Mouse (Mus musculus): Measurements from ENCODE around the gene Abat. TPM values are rescaled to one million over a fixed set of nuclear protein-coding genes. Genes with fewer than 3 reads are reported as not detected.
A peak's percentile ranks its signal among the peaks of the same experiment; 100 is the strongest.

Gene Abat
- polyA plus RNA-seq, 1 experiment from 2014 or later: 34.7 TPM

DNA sequence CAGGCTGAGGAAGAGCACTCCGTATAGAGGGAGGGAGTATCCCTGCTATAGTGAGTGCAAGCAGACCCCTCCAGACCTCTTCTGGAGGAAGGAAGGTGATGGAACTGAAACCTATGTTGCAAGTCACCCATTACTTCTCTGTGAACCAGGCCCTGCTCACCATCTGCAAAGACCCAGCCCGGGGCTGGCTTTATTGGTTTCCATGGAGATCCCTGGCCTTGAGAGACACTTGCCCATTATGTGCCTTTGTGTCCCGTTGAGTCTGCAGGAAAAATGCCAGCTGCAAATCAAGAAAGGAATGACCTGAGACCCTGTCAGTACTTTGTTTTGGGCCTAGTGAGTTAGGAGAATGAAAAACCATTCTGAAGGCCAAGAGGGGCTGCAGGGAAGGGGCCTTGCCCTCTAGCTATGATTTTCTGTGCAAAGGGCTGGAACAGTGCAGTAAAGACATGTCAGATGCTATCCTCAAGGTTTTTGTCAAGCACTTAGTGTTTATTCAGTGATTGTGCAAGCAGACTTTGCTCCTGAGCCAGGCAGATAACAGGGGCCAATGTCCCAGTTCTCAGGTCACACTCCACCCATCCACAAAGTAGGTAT lies 53.0 kb downstream of the Abat start:
- Histone ChIP-seq H3K27me3 (ENCODE audit: insufficient read depth, poor library complexity, severe bottlenecking) (0 out of 2 replicates have a peak, but pooled peaks cover 10% of the 10 kb centered on the region), H3K36me3 (no peaks in the 10 kb centered on the region), H3K4me3 (no peak overlapping the region), H3K9me3 (no peaks in the 10 kb centered on the region), H3K27ac (no peak overlapping the region), H3K4me1 (peaks cover 29% of the 10 kb centered on the region)
- WGBS: 30% methylated on average over 3 of the region's 3 CpGs
- peak; percentile 57 for DNase-seq (ENCODE audit: low spot score)

DNA sequence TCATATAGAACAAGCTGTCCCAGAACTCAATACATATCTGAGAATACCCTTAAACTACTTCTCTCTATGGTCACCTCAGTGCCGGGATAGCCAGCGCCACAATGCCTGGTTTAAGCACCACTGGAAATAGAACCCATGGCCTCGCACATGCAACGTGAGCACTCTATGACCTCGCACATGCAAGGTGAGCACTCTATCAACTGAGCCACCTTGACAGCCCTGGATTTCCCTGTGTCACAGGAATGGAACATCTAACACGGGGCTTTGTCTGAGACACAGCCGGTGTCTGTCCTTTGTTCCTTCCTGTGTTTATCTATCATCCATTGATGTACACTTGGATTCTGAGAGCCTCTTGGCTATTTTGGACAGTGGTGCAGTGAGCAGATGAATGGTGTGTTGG lies 55.7 kb downstream of the Abat start:
- 0 out of 2 replicates have a peak, but pooled peaks cover 4% of the 10 kb centered on the region for H3K36me3 ChIP-seq
- peaks cover 31% of the 10 kb centered on the region for H3K4me1 ChIP-seq
- WGBS: 55% methylated on average over 7 of the region's 7 CpGs
- H3K27ac ChIP-seq: no peak overlapping the region
- H3K4me3 ChIP-seq: no peak overlapping the region
- H3K27me3 ChIP-seq (ENCODE audit: insufficient read depth, poor library complexity, severe bottlenecking): no peaks in the 10 kb centered on the region
- no peaks in the 10 kb centered on the region for H3K9me3 ChIP-seq
- peak; percentile 72 for DNase-seq (ENCODE audit: low spot score)

DNA sequence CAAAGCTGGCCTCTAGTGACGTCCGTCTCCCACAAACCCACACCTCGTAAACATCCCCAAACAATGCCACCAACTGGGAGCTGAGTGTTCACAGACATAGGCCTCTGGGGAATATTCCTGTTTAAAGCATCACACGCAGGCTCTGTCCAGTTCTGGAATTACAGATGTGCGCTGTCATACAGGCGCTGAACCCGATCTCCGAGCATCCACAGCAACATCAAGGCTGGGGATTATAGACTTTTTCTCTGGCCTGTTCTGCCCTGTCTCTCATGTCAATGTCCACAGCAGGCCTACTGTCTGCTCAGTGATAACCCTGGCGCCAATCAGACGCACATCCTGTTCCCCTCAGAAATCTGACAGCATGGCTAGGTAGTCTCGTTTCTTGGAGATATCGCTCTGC lies 57.1 kb downstream of the Abat start:
- no peaks in the 10 kb centered on the region for H3K9me3 ChIP-seq
- 60% methylated on average over 12 of the region's 12 CpGs for WGBS
- H3K36me3 ChIP-seq: peaks cover 13% of the 10 kb centered on the region
- H3K4me1 ChIP-seq: peaks cover 31% of the 10 kb centered on the region
- no peak overlapping the region for H3K27ac ChIP-seq
- DNase-seq (ENCODE audit: low spot score): peak; percentile 70
- H3K27me3 ChIP-seq (ENCODE audit: insufficient read depth, poor library complexity, severe bottlenecking): no peaks in the 10 kb centered on the region
- H3K4me3 ChIP-seq: no peak overlapping the region

DNA sequence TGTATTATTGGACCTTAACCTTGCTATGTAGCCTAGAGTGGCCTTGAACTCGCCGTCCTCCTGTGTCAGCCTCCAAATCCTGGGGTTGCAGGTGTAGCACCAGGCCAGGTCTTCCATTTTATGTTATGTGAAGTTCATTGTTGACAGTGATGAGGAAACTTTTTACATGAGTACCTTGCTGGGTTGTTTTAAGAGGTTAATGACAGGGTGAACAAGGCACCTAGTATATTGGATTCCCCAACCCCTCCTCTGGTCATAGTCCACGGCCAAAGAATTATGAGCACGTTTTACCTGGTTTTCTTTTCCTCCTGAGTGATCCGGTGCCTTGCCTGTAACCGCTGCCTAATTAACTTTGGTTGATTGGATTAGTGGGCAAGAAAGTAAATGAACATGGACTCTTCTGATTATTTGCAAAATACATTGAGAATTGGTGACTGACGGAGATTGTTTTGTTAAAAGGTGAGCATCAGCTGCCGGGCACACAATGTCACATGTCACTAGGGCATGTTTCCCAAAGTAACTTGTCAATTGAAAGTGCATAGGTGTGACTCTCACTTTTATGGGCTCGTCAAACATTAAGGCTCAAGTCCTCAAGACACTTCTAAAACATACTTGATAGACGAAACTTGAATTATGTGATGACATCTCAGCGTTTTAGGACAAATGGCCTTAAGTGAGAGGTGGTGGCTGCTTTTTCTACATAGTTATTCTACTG lies 57.8 kb downstream of the Abat start:
- Histone ChIP-seq H3K9me3 (no peaks in the 10 kb centered on the region), H3K36me3 (peaks cover 13% of the 10 kb centered on the region), H3K4me3 (no peak overlapping the region), H3K27ac (no peak overlapping the region), H3K27me3 (ENCODE audit: insufficient read depth, poor library complexity, severe bottlenecking) (no peaks in the 10 kb centered on the region), H3K4me1 (peaks cover 31% of the 10 kb centered on the region)
- 78% methylated on average over 11 of the region's 11 CpGs for WGBS
- peak; percentile 14 for DNase-seq (ENCODE audit: low spot score)

DNA sequence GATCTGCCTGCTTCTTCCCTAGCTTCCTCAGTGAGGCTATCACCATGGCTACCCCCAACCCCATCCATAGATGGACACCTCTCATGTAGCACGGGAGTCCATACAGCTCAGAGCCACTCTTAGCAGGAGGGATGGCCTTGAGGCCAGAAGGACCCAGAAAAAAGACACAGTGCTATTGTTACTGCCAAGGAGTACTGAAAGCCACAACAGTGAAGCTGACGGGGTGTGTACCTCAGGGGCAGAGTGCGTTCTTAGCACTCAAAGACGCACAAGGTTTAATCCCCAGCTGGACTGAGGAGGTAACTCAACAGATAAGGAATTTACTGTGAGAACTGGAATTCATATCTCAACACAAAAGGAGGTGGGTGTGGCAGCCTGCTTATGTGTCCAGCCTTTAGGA lies 59.8 kb downstream of the Abat start:
- WGBS: 76% methylated on average over 4 of the region's 4 CpGs
- H3K4me3 ChIP-seq: no peak overlapping the region
- H3K4me1 ChIP-seq: peaks cover 25% of the 10 kb centered on the region
- no peaks in the 10 kb centered on the region for H3K27me3 ChIP-seq (ENCODE audit: insufficient read depth, poor library complexity, severe bottlenecking)
- H3K9me3 ChIP-seq: no peaks in the 10 kb centered on the region
- no peak overlapping the region for H3K27ac ChIP-seq
- peaks cover 13% of the 10 kb centered on the region for H3K36me3 ChIP-seq
- DNase-seq (ENCODE audit: low spot score): peak; percentile 58

DNA sequence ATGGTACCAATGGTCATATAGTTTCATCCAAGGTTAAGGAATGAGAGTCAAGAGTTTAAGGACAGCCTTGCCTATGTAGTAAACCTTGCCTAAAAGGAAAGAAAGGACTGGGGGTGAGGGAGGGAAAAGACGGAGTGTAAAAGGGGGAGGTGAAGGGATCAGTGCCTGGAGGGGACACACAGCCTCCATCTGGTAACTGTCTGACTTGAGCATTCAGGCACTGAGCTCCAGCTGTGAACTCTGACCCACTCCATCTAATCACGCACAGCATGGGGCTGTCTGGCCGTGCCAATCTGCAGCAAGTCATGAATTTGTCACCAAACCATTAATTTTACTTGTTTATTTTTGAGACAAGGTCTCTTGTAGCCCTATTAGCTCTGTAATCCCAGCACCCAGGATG lies 60.5 kb downstream of the Abat start:
- H3K36me3 ChIP-seq: peaks cover 13% of the 10 kb centered on the region
- H3K9me3 ChIP-seq: no peaks in the 10 kb centered on the region

DNA sequence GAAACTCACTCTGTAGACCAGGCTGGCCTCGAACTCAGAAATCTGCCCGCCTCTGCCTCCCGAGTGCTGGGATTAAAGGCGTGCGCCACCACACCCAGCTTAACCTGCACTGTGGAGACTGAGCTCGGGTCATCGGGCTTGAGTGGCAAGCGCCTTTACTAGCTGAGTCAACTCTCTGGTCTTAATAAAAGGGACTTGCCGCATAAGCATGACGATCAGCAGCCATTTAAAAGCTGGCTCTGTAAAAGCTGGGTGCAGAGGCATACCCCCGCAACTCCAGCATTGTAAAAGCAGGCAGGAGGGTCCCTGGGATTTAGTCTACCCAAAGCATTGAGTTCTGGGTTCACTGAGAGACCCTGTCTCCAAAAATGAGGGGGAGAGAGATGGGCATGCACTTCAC lies 61.1 kb downstream of the Abat start:
- peak; percentile 52 for DNase-seq (ENCODE audit: low spot score)
- no peaks in the 10 kb centered on the region for H3K9me3 ChIP-seq
- peaks cover 16% of the 10 kb centered on the region for H3K4me1 ChIP-seq
- peaks cover 13% of the 10 kb centered on the region for H3K36me3 ChIP-seq
- H3K27me3 ChIP-seq (ENCODE audit: insufficient read depth, poor library complexity, severe bottlenecking): no peaks in the 10 kb centered on the region
- no peak overlapping the region for H3K4me3 ChIP-seq
- WGBS: 91% methylated on average over 11 of the region's 11 CpGs
- no peak overlapping the region for H3K27ac ChIP-seq

More for the DNA sequence above, 60.5 kb downstream of the Abat start:
- no peaks in the 10 kb centered on the region for H3K27me3 ChIP-seq (ENCODE audit: insufficient read depth, poor library complexity, severe bottlenecking)
- WGBS: 45% methylated on average over 3 of the region's 3 CpGs
- H3K27ac ChIP-seq: no peak overlapping the region
- peaks cover 18% of the 10 kb centered on the region for H3K4me1 ChIP-seq
- DNase-seq (ENCODE audit: low spot score): peak; percentile 51
- H3K4me3 ChIP-seq: no peak overlapping the region

DNA sequence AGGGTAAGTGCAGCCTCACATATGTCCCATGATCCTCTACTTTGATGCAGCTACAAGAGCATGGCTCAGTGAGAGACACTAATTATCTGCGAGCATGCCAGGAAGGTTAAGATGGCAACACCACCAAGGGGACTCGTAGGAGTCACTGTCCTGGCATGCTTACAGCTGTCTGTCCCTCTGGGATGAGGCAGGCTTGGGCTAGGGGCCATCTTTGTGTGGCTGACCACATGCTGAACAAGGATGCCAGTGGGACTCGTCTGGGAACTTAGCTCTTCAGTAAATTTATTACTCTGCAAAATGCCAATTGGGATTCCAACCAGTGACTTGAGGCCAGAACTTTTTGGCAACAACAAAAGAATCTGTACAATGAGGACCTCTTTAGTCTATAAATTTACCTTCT lies 62.9 kb downstream of the Abat start:
- 79% methylated on average over 3 of the region's 3 CpGs for WGBS
- Histone ChIP-seq H3K9me3 (no peaks in the 10 kb centered on the region), H3K27me3 (ENCODE audit: insufficient read depth, poor library complexity, severe bottlenecking) (no peaks in the 10 kb centered on the region), H3K36me3 (peaks cover 13% of the 10 kb centered on the region), H3K4me1 (0 out of 2 replicates have a peak, but pooled peaks cover 2% of the 10 kb centered on the region), H3K4me3 (no peak overlapping the region), H3K27ac (no peak overlapping the region)
- peak; percentile 28 for DNase-seq (ENCODE audit: low spot score)

DNA sequence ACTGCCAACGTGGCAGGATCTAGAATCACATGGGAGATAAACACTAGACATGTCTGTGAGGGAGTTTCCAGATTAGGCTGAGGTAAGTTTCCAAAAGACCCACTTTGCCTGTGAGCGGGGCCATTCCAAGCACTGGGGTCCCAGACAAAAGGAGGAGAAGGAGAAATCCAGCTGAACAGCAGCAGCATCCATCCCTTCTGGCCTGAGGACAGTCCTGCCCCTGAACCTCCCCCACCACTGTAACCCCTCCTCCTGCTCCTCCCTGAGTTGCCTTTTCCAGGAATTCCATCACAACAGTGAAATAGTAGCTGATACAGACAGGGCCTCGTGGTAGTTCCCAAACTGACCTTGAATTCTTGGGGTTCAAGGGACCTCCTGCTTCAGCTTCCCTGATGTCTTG lies 63.7 kb downstream of the Abat start:
- WGBS: 70% methylated on average over 3 of the region's 3 CpGs
- Histone ChIP-seq H3K4me3 (no peak overlapping the region), H3K27ac (no peak overlapping the region), H3K36me3 (peaks cover 16% of the 10 kb centered on the region), H3K4me1 (no peaks in the 10 kb centered on the region), H3K9me3 (no peaks in the 10 kb centered on the region), H3K27me3 (ENCODE audit: insufficient read depth, poor library complexity, severe bottlenecking) (no peaks in the 10 kb centered on the region)
- DNase-seq (ENCODE audit: low spot score): peak; percentile 38

DNA sequence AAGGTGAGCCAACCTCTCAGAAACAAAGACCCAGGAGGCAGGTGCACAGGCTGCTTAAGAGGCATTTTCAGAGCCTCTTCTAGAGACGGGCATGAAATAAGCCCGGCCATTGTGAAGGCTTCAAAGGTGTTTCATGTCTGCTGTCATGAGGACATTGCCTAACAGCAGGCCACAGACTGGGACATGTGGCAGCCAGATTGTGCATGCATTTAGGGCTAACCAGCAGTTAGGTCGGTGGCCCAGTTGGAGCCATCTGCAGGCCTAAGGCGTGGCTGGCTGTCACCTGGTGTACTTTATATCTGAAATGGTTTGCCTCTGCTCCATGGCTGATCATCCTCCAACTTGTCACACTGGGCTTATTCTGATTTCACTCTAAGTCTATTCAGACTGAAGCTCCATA lies 65.1 kb downstream of the Abat start:
- 0 out of 2 replicates have a peak, but pooled peaks cover 5% of the 10 kb centered on the region for H3K9me3 ChIP-seq
- no peak overlapping the region for H3K27ac ChIP-seq
- H3K4me1 ChIP-seq: no peaks in the 10 kb centered on the region
- 74% methylated on average over 4 of the region's 4 CpGs for WGBS
- peaks cover 24% of the 10 kb centered on the region for H3K36me3 ChIP-seq
- peak; percentile 51 for DNase-seq (ENCODE audit: low spot score)
- no peaks in the 10 kb centered on the region for H3K27me3 ChIP-seq (ENCODE audit: insufficient read depth, poor library complexity, severe bottlenecking)
- no peak overlapping the region for H3K4me3 ChIP-seq

DNA sequence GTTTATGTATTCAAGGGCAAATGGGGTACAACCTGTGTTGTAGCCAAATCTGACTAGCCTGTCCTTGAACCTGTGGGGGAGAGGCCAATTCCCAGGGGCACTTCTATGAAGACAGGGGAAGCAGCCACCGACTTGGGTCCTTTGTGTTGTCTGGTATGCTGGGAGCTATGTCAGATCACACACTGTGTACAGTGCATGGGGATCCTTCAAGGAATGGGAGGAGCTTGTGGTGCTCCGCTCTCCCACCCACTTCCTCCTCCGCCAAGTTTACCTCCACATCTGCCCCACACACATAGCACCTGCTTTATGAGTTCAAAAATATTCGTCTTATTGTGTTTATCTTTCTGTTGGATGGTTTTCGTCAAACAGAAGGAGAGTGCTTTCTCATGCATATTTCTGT lies 66.3 kb downstream of the Abat start:
- 75% methylated on average over 5 of the region's 5 CpGs for WGBS
- H3K27me3 ChIP-seq (ENCODE audit: insufficient read depth, poor library complexity, severe bottlenecking): no peaks in the 10 kb centered on the region
- H3K4me3 ChIP-seq: no peak overlapping the region
- no peak overlapping the region for H3K27ac ChIP-seq
- no peaks in the 10 kb centered on the region for H3K4me1 ChIP-seq
- H3K36me3 ChIP-seq: peaks cover 21% of the 10 kb centered on the region
- H3K9me3 ChIP-seq: 0 out of 2 replicates have a peak, but pooled peaks cover 5% of the 10 kb centered on the region
- peak; percentile 59 for DNase-seq (ENCODE audit: low spot score)

DNA sequence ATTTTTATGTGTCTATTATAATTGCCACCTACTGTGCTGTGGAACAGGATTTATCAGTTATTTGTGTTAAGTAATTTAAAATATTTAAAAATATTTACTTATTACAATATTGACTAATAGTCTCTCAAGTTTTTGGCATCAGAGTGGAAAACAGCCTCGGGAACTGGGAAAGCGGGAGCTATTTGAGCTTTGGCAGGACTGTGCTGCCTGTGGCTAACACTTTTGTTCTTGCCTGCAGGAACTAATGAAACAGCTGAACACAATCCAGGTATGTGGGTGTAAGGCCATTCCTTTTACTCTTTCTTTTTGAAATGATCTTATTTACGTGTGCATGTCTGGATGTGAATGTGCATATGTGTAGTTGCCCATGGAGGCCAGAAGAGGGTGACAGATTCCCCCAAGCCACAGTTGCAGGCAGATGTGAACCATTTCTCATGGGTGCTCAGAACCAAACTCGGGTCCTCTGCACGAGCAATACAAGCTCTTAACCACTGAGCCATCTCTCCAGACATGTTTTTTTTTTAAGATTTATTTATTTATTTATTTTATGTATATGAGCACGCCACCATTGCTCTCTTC lies 68.5 kb downstream of the Abat start:
- 93% methylated on average over 6 of the region's 6 CpGs for WGBS
- Histone ChIP-seq H3K4me3 (no peak overlapping the region), H3K27ac (no peak overlapping the region), H3K27me3 (ENCODE audit: insufficient read depth, poor library complexity, severe bottlenecking) (no peaks in the 10 kb centered on the region), H3K4me1 (no peaks in the 10 kb centered on the region), H3K36me3 (peaks cover 23% of the 10 kb centered on the region), H3K9me3 (0 out of 2 replicates have a peak, but pooled peaks cover 5% of the 10 kb centered on the region)
- DNase-seq (ENCODE audit: low spot score): no peak

DNA sequence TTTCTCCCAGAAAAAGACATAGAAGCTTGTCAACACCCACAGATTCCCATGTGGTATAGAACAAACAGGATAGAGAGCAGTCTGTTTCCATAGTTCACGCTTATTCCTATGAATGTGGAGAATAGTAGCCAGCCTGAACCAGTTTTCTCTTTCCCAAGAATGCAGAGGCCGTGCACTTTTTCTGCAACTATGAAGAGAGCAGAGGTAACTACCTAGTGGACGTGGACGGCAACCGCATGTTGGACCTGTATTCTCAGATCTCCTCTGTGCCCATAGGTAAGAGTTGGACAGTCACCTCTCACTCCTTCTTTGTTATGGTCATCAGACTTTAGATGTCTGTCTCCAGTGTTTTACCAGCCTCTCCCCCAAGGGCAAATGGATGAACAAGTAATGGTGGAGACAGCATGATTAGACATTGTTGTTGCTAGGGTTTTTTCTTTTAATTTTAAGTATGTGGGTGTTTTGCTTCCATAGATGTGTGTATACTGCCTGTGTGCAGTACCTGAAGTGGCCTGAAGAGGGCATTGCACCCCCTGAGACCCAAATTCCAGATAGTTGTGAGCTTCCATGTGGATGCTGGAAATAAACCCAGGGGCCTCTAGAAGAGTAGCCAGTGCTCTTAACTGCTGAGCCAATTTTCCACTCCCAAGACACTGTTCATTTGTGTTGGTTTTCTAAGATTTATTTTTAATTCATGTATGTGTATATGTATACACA lies 69.5 kb downstream of the Abat start:
- no peak overlapping the region for H3K27ac ChIP-seq
- H3K9me3 ChIP-seq: 0 out of 2 replicates have a peak, but pooled peaks cover 5% of the 10 kb centered on the region
- DNase-seq (ENCODE audit: low spot score): no peak
- H3K4me3 ChIP-seq: no peak overlapping the region
- no peaks in the 10 kb centered on the region for H3K4me1 ChIP-seq
- H3K36me3 ChIP-seq: peaks cover 23% of the 10 kb centered on the region
- 91% methylated on average over 5 of the region's 5 CpGs for WGBS
- H3K27me3 ChIP-seq (ENCODE audit: insufficient read depth, poor library complexity, severe bottlenecking): no peaks in the 10 kb centered on the region

Measured in heart, embryonic 10.5 days (tissue).